Mouse (Mus musculus) adrenal gland, adult 2 months (tissue): ENCODE results near the gene Lamc2. TPM values are rescaled to one million over a fixed set of nuclear protein-coding genes. Genes with fewer than 3 reads are reported as not detected.
"Not testable (repeated sequence)": the region's sequence is repeated elsewhere in the genome, so short reads cannot be mapped to it uniquely, and the experiment has no call there.

Source experiments
- DNase-seq: peaks from one replicate; pipeline ENCODE4 v3.0.0; 2021
- polyA plus RNA-seq: library from polyadenylated mRNA; depleted of rRNA; stranded (reverse); fragments of >200 nt; gene quantifications from 2 replicates; pipeline ENCODE4 v1.2.3, GENCODE M21; 2012; rRNA removed
- total RNA-seq, 2 experiments: library from RNA; stranded (reverse); gene quantifications; 2 replicates each; pipeline ENCODE4 v1.2.3; 2021

Gene Lamc2
- total and polyA plus RNA-seq, 3 experiments: 0.10 to 3.1 (median 0.75) TPM

- DNase-seq: no peak
These were observed 91.8 kb downstream of the Lamc2 start for GRCm38 (mm10) chr1:153094226-153095076.

GRCm38 (mm10) chr1:153093581-153093980 is 92.7 kb downstream of the Lamc2 start:
- no peak for DNase-seq

GRCm38 (mm10) chr1:153093172-153093571 is 93.1 kb downstream of the Lamc2 start:
- no peak for DNase-seq

GRCm38 (mm10) chr1:153092237-153092975 is 93.8 kb downstream of the Lamc2 start:
- DNase-seq: peak; percentile 66

- DNase-seq: no peak
These were observed 94.6 kb downstream of the Lamc2 start for GRCm38 (mm10) chr1:153091438-153092236.

GRCm38 (mm10) chr1:153090807-153091206 is 95.4 kb downstream of the Lamc2 start:
- no peak for DNase-seq

- DNase-seq: no peak
These were observed 96.2 kb downstream of the Lamc2 start for GRCm38 (mm10) chr1:153090081-153090480.

GRCm38 (mm10) chr1:153087771-153088170 is 98.5 kb downstream of the Lamc2 start:
- DNase-seq: no peak

- no peak for DNase-seq
These were observed 101.0 kb downstream of the Lamc2 start for GRCm38 (mm10) chr1:153085198-153085597.

- peak; percentile 5 for DNase-seq
These were observed 102.1 kb downstream of the Lamc2 start for GRCm38 (mm10) chr1:153084191-153084590.

- DNase-seq: not testable (repeated sequence)
These were observed 103.0 kb downstream of the Lamc2 start for GRCm38 (mm10) chr1:153083233-153083632.

- DNase-seq: no peak
These were observed 110.3 kb downstream of the Lamc2 start for GRCm38 (mm10) chr1:153075955-153076354.

GRCm38 (mm10) chr1:153075087-153075736 is 111.0 kb downstream of the Lamc2 start:
- DNase-seq: no peak

GRCm38 (mm10) chr1:153073441-153073840 is 112.8 kb downstream of the Lamc2 start:
- no peak for DNase-seq

Other genes starting within 250 kb of the Lamc2 start
- gene Nmnat2, start 231.5 kb downstream of the Lamc2 start, total RNA-seq: 1 to 10 TPM in 1 of 2 experiments, under 1 TPM in 1; 0.78 to 1.1 TPM
- gene Nmnat2, start 231.5 kb downstream of the Lamc2 start, polyA plus RNA-seq: 0.84 and 1.0 TPM in 2 replicates
- 10 to 100 TPM; 61.1 to 76.0 TPM for gene Lamc1, start 146.3 kb upstream of the Lamc2 start, total RNA-seq
- gene Lamc1, start 146.3 kb upstream of the Lamc2 start, polyA plus RNA-seq: 48.4 and 54.8 TPM in 2 replicates
- under 1 TPM; 0.14 to 0.45 TPM for gene Shcbp1l, start 238.7 kb upstream of the Lamc2 start, total RNA-seq
- gene Shcbp1l, start 238.7 kb upstream of the Lamc2 start, polyA plus RNA-seq: 0.13 and 0.27 TPM in 2 replicates